Mouse (Mus musculus) gastrocnemius, adult 8-10 months (tissue): ENCODE measurements at regions not wholly inside any gene's neighbourhood (a gene's known extent, or its start where the extent isn't known, plus 50 kb on each side); places are given as distances from the start of the nearest gene placed in this dataset.

Experiments used
- DNase-seq, 2 experiments: peaks; one replicate each; pipeline ENCODE4 v3.0.0; 2022; ENCODE audit warnings: low spot score in 2 of 2

- DNase-seq = no peak
These were observed 88.0 kb upstream of the Galnt5 start for GRCm38 (mm10) chr2:57909706-57910105.

- DNase-seq = no peak
These were observed 81.2 kb upstream of the Galnt5 start for GRCm38 (mm10) chr2:57916375-57917023.

- no peak for DNase-seq
These were observed 80.0 kb upstream of the Galnt5 start for GRCm38 (mm10) chr2:57917721-57918120.

- peak in 1 of 2 experiments; percentile 10 for DNase-seq
These were observed 78.5 kb upstream of the Galnt5 start for GRCm38 (mm10) chr2:57919102-57919731.

- DNase-seq = no peak
These were observed 63.4 kb upstream of the Galnt5 start for GRCm38 (mm10) chr2:57934062-57934822.
